In the genomic region with DNA sequence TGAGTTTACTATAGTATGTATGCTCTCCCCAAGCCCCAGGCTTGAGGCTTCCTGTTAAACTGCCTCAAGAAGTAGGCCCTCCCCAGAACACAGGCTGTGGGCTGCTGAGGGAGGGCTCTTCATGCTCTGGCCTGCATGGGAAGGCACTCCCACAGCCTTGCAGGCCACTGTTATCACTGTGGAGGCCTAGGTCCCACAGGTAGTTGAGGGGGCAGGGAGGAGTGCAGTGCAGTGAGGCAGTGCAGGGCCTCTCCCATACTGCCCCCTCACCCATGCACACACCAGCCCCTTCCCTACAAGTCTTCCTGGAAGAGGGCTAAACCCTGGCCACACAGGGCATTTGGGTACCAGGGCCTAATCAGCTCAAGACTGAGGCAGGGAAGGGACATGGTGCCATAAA, we compare ENCODE assay signal across 17 mouse cellular contexts.
DNase-seq lines count a peak whose midpoint lies in the region; ATAC-seq lines count a peak whose summit lies in the region.
"Had no signal": no experiment of that assay in that cellular context is flagged by ENCODE, and none has a peak within 500 bp of the region (broad histone marks: within the 10 kb centered on the region; RNA-seq: fewer than 3 reads in every experiment).

No protein-coding gene starts in this region.

- H3K27ac ChIP-seq in hindbrain, embryonic 15.5 days (replicated peaks) = no peak overlapping the region
- H3K27ac ChIP-seq in hindbrain, embryonic 12.5 days = no peak overlapping the region
- 0 out of 2 replicates have a peak overlapping the region, but pooled peaks have one; percentile 4 for H3K27ac ChIP-seq in liver, embryonic 16.5 days (ENCODE audit: low read length)
- H3K27ac ChIP-seq: embryonic facial prominence, embryonic 15.5 days; heart, embryonic 15.5 days; lung, embryonic 15.5 days had no signal

- H3K36me3 ChIP-seq in hindbrain, embryonic 15.5 days = no peaks in the 10 kb centered on the region
- H3K36me3 ChIP-seq in hindbrain, embryonic 12.5 days = no peaks in the 10 kb centered on the region
- H3K36me3 ChIP-seq in liver, embryonic 16.5 days (ENCODE audit: control insufficient read depth, insufficient read depth) = no peaks in the 10 kb centered on the region
- H3K36me3 ChIP-seq: embryonic facial prominence, embryonic 15.5 days; heart, embryonic 15.5 days; lung, embryonic 15.5 days had no signal

- H3K4me2 ChIP-seq in hindbrain, embryonic 15.5 days = no peak overlapping the region
- no peak overlapping the region for H3K4me2 ChIP-seq in hindbrain, embryonic 12.5 days (replicated peaks)
- H3K4me2 ChIP-seq in liver, embryonic 16.5 days (ENCODE audit: low read depth, low read length) = no peak overlapping the region
- H3K4me2 ChIP-seq: embryonic facial prominence, embryonic 15.5 days; heart, embryonic 15.5 days; lung, embryonic 15.5 days had no signal

- ATAC-seq in hindbrain, embryonic 15.5 days (ENCODE audit: low FRiP score, low read depth) = 0 out of 2 replicates have a peak, but pooled peaks have one; percentile 46
- no peak for ATAC-seq in hindbrain, embryonic 12.5 days (ENCODE audit: low FRiP score)
- ATAC-seq in common myeloid progenitor, adult 5-6 weeks (replicated peaks; ENCODE audit: low read depth, poor library complexity, severe bottlenecking) = 0 out of 2 replicates have a peak, but pooled peaks have one; percentile 19
- peak; percentile 28 for ATAC-seq in inflammation-experienced regulatory T-cells, adult 6 months
- ATAC-seq in liver, embryonic 16.5 days (ENCODE audit: low read depth) = peak; percentile 58
- ATAC-seq in erythroid progenitor cell, adult 5-6 weeks (replicated peaks; ENCODE audit: low FRiP score, poor library complexity, severe bottlenecking) = no peak
- ATAC-seq: forebrain, embryonic 16.5 days had no signal

- H3K9ac ChIP-seq in hindbrain, embryonic 15.5 days = no peak overlapping the region
- no peak overlapping the region for H3K9ac ChIP-seq in hindbrain, embryonic 12.5 days
- no peak overlapping the region for H3K9ac ChIP-seq in liver, embryonic 16.5 days (ENCODE audit: low read depth, low read length)
- H3K9ac ChIP-seq: embryonic facial prominence, embryonic 15.5 days; heart, embryonic 15.5 days; lung, embryonic 15.5 days had no signal

- H3K4me1 ChIP-seq in hindbrain, embryonic 15.5 days (replicated peaks) = peaks cover 13% of the 10 kb centered on the region
- peaks cover 16% of the 10 kb centered on the region for H3K4me1 ChIP-seq in hindbrain, embryonic 12.5 days
- peaks cover 25% of the 10 kb centered on the region for H3K4me1 ChIP-seq in liver, embryonic 16.5 days (ENCODE audit: control insufficient read depth, low read depth, low read length)

- H3K27me3 ChIP-seq in hindbrain, embryonic 15.5 days = no peaks in the 10 kb centered on the region
- H3K27me3 ChIP-seq in hindbrain, embryonic 12.5 days = no peaks in the 10 kb centered on the region
- no peaks in the 10 kb centered on the region for H3K27me3 ChIP-seq in liver, embryonic 16.5 days (ENCODE audit: control insufficient read depth, insufficient read depth, low read depth, low read length)
- H3K27me3 ChIP-seq: embryonic facial prominence, embryonic 15.5 days; heart, embryonic 15.5 days; lung, embryonic 15.5 days had no signal

- intact Hi-C loops in left cerebral cortex, postnatal 36 days (cut with DNase I) = no loop called here
- intact Hi-C loops in gastrocnemius, postnatal 36 days (cut with DNase I) = no loop called here

- no peak overlapping the region for H3K4me3 ChIP-seq in hindbrain, embryonic 15.5 days
- H3K4me3 ChIP-seq in hindbrain, embryonic 12.5 days = no peak overlapping the region
- no peak overlapping the region for H3K4me3 ChIP-seq in liver, embryonic 16.5 days (ENCODE audit: low read depth, low read length)
- H3K4me3 ChIP-seq: embryonic facial prominence, embryonic 15.5 days; heart, embryonic 15.5 days; lung, embryonic 15.5 days had no signal

- H3K9me3 ChIP-seq in hindbrain, embryonic 15.5 days = no peaks in the 10 kb centered on the region
- no peaks in the 10 kb centered on the region for H3K9me3 ChIP-seq in hindbrain, embryonic 12.5 days (replicated peaks)
- H3K9me3 ChIP-seq in liver, embryonic 16.5 days (replicated peaks; ENCODE audit: control insufficient read depth, low read length) = no peaks in the 10 kb centered on the region
- H3K9me3 ChIP-seq: embryonic facial prominence, embryonic 15.5 days; G1E; heart, embryonic 15.5 days; lung, embryonic 15.5 days had no signal

- DNase-seq in left cerebral cortex, postnatal 36 days (ENCODE audit: low spot score in 2 of 2) = no peak
- no peak for DNase-seq in gastrocnemius, postnatal 36 days
- DNase-seq: adrenal gland, postnatal 14 days; cerebellum, adult 9-11 months; kidney, adult 11 months; thymus, adult 18-20 months had no signal

Comparison
In these comparisons a context has a peak if more than half of its experiments do, and no peak if none do; other contexts are left out.
1. ATAC-seq: peak in hindbrain, embryonic 15.5 days (single experiment), common myeloid progenitor, adult 5-6 weeks (single experiment), inflammation-experienced regulatory T-cells, adult 6 months (single experiment) and liver, embryonic 16.5 days (single experiment); none in hindbrain, embryonic 12.5 days (single experiment) and erythroid progenitor cell, adult 5-6 weeks (single experiment).